Comparison of ENCODE assay signal across 9 mouse cellular contexts in the genomic region with DNA sequence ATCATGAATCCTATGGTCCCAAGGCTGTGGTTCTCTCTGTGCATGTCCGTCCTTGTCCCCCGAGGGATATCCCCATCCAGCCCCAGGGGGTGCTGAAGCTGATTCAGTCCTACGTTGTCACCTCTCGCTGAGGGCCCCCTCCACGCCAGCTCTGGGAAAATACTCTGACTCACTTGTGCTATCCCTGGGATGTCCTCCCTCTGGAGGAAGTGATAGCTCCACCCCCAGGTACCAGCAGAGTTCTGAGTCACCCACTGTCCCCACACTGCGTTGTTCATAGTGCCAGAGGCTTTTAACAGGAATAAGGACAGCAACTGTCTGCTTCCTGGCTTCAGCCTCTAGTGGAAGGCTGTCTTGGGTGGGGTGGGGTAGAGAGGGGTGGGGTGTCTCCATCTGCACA. TPM values are rescaled to one million over a fixed set of nuclear protein-coding genes. Genes with fewer than 3 reads are reported as not detected.
DNase-seq lines count a peak whose midpoint lies in the region; ATAC-seq and TF ChIP-seq lines count a peak whose summit lies in the region.
"Had no signal": no experiment of that assay in that cellular context is flagged by ENCODE, and none has a peak within 500 bp of the region (broad histone marks: within the 10 kb centered on the region; RNA-seq: fewer than 3 reads in every experiment).

No protein-coding gene starts in this region.

- H3K4me3 ChIP-seq in intestine, postnatal 0 days (ENCODE audit: low read depth, low read length) = no peak overlapping the region
- no peak overlapping the region for H3K4me3 ChIP-seq in neural tube, embryonic 15.5 days (replicated peaks)
- no peak overlapping the region for H3K4me3 ChIP-seq in forebrain, embryonic 12.5 days (replicated peaks)

- no peaks in the 10 kb centered on the region for H3K9me3 ChIP-seq in intestine, postnatal 0 days (ENCODE audit: control insufficient read depth)
- no peaks in the 10 kb centered on the region for H3K9me3 ChIP-seq in neural tube, embryonic 15.5 days (replicated peaks)
- no peaks in the 10 kb centered on the region for H3K9me3 ChIP-seq in forebrain, embryonic 12.5 days

- ATAC-seq in intestine, postnatal 0 days = peak; percentile 32; the same call in 1 of the 2 replicates
- peak; percentile 16; the same call in 1 of the 2 replicates for ATAC-seq in megakaryocyte progenitor cell, adult 5-6 weeks (replicated peaks; ENCODE audit: poor library complexity)
- no peak for ATAC-seq in neural tube, embryonic 15.5 days (ENCODE audit: low FRiP score)
- no peak for ATAC-seq in forebrain, embryonic 12.5 days (ENCODE audit: low FRiP score)

- no peaks in the 10 kb centered on the region for H3K27me3 ChIP-seq in intestine, postnatal 0 days (replicated peaks; ENCODE audit: control insufficient read depth, insufficient read depth, low read length)
- H3K27me3 ChIP-seq in neural tube, embryonic 15.5 days (replicated peaks) = no peaks in the 10 kb centered on the region
- H3K27me3 ChIP-seq in forebrain, embryonic 12.5 days = peaks cover 4% of the 10 kb centered on the region; the same call in 1 of the 2 replicates

- no peak overlapping the region for H3K4me2 ChIP-seq in intestine, postnatal 0 days (replicated peaks; ENCODE audit: low read depth)
- H3K4me2 ChIP-seq in neural tube, embryonic 15.5 days = no peak overlapping the region
- H3K4me2 ChIP-seq in forebrain, embryonic 12.5 days = no peak overlapping the region
- H3K4me2 ChIP-seq: midbrain, embryonic 11.5 days had no signal

- H3K36me3 ChIP-seq in intestine, postnatal 0 days (ENCODE audit: control insufficient read depth, insufficient read depth) = no peaks in the 10 kb centered on the region
- H3K36me3 ChIP-seq in neural tube, embryonic 15.5 days = no peaks in the 10 kb centered on the region
- H3K36me3 ChIP-seq in forebrain, embryonic 12.5 days (replicated peaks) = no peaks in the 10 kb centered on the region

- 24% methylated on average over 6 of the region's 6 CpGs for WGBS in intestine, postnatal 0 days
- WGBS in neural tube, embryonic 15.5 days = 69% methylated on average over 6 of the region's 6 CpGs
- WGBS in forebrain, embryonic 12.5 days = 66% methylated on average over 6 of the region's 6 CpGs

- peak overlapping the region; percentile 21; the same call in 1 of the 2 replicates for H3K27ac ChIP-seq in intestine, postnatal 0 days (ENCODE audit: low read depth, low read length)
- H3K27ac ChIP-seq in neural tube, embryonic 15.5 days (replicated peaks) = no peak overlapping the region
- H3K27ac ChIP-seq in forebrain, embryonic 12.5 days = no peak overlapping the region

- H3K9ac ChIP-seq in intestine, postnatal 0 days (ENCODE audit: low read depth, low read length) = no peak overlapping the region
- no peak overlapping the region for H3K9ac ChIP-seq in neural tube, embryonic 15.5 days (replicated peaks)
- H3K9ac ChIP-seq in forebrain, embryonic 12.5 days = no peak overlapping the region

- no peaks in the 10 kb centered on the region for H3K4me1 ChIP-seq in intestine, postnatal 0 days (replicated peaks; ENCODE audit: control insufficient read depth, insufficient read depth, low read length)
- H3K4me1 ChIP-seq in neural tube, embryonic 15.5 days = no peaks in the 10 kb centered on the region
- no peaks in the 10 kb centered on the region for H3K4me1 ChIP-seq in forebrain, embryonic 12.5 days

- DNase-seq in NIH3T3 (ENCODE audit: low read depth) = peak; percentile 62
- peak; percentile 82 for DNase-seq in adrenal gland, postnatal 14 days
- DNase-seq in B cell, adult 2 months = no peak
- DNase-seq: kidney, adult 18-20 months had no signal

- TF ChIP-seq CTCF in intestine, postnatal 0 days (IDR thresholded peaks at IDR 0.05; ENCODE audit: low read depth) = no peak

RNA-seq across cellular contexts. Expression of a gene that starts 5.1 kb away (rescaled TPM):
- 0.11 TPM in 1 of 2 replicates, not detected in the other for total RNA-seq in adrenal gland, postnatal 14 days (2021)
- 1.7 and 1.8 TPM in 2 replicates for polyA plus RNA-seq in intestine, postnatal 0 days (2015; fragmentation: Nextera tagmentation; extraction: Ambion mirVana)
- not detected in 2 replicates for total RNA-seq in megakaryocyte progenitor cell, adult 5-6 weeks (2015)
- total RNA-seq in megakaryocyte progenitor cell, adult 5-6 weeks (2017) = not detected in 2 replicates
- polyA plus RNA-seq in neural tube, embryonic 15.5 days (2015; fragmentation: Nextera tagmentation; extraction: Ambion mirVana) = 0.05 TPM in 1 of 2 replicates, not detected in the other
- polyA plus RNA-seq in forebrain, embryonic 12.5 days (2016; fragmentation: Nextera tagmentation; extraction: Ambion mirVana) = 0.06 TPM in 1 of 2 replicates, not detected in the other

RNA-seq across cellular contexts. Expression of a gene that starts 17.3 kb away (rescaled TPM):
- total RNA-seq in adrenal gland, postnatal 14 days (2021) = 5.0 and 5.8 TPM in 2 replicates
- polyA plus RNA-seq in intestine, postnatal 0 days (2015; fragmentation: Nextera tagmentation; extraction: Ambion mirVana) = 0.82 and 0.90 TPM in 2 replicates
- total RNA-seq in megakaryocyte progenitor cell, adult 5-6 weeks (2015) = not detected in 2 replicates
- total RNA-seq in megakaryocyte progenitor cell, adult 5-6 weeks (2017) = not detected in 2 replicates
- polyA plus RNA-seq in neural tube, embryonic 15.5 days (2015; fragmentation: Nextera tagmentation; extraction: Ambion mirVana) = 7.2 and 7.4 TPM in 2 replicates
- 22.9 and 24.0 TPM in 2 replicates for polyA plus RNA-seq in forebrain, embryonic 12.5 days (2016; fragmentation: Nextera tagmentation; extraction: Ambion mirVana)

RNA-seq across cellular contexts. Expression of a gene that starts 36.8 kb away (rescaled TPM):
- total RNA-seq in adrenal gland, postnatal 14 days (2021) = not detected in 2 replicates
- 0.23 and 0.44 TPM in 2 replicates for polyA plus RNA-seq in intestine, postnatal 0 days (2015; fragmentation: Nextera tagmentation; extraction: Ambion mirVana)
- total RNA-seq in megakaryocyte progenitor cell, adult 5-6 weeks (2015) = not detected in 2 replicates
- total RNA-seq in megakaryocyte progenitor cell, adult 5-6 weeks (2017) = not detected in 2 replicates
- 3.8 and 4.7 TPM in 2 replicates for polyA plus RNA-seq in neural tube, embryonic 15.5 days (2015; fragmentation: Nextera tagmentation; extraction: Ambion mirVana)
- 6.8 and 6.9 TPM in 2 replicates for polyA plus RNA-seq in forebrain, embryonic 12.5 days (2016; fragmentation: Nextera tagmentation; extraction: Ambion mirVana)

Comparison
In these comparisons a context has a peak if more than half of its experiments do, and no peak if none do; other contexts are left out.
1. DNase-seq: peak in NIH3T3 (single experiment) and adrenal gland, postnatal 14 days (single experiment); none in B cell, adult 2 months (0 of 2).
2. ATAC-seq: peak in intestine, postnatal 0 days (single experiment) and megakaryocyte progenitor cell, adult 5-6 weeks (single experiment); none in neural tube, embryonic 15.5 days (single experiment) and forebrain, embryonic 12.5 days (single experiment).